Mouse (Mus musculus): ENCODE data around the gene Sertad4. TPM values are rescaled to one million over a fixed set of nuclear protein-coding genes. Genes with fewer than 3 reads are reported as not detected.

Gene Sertad4
- polyA plus RNA-seq, 1 experiment = 1.3 TPM

- H3K27me3 ChIP-seq (ENCODE audit: control insufficient read depth, insufficient read depth, low read length) = no peaks in the 10 kb centered on the region
Measured at GRCm38 (mm10) chr1:192860273-192860672, 4.7 kb upstream of the Sertad4 start.

GRCm38 (mm10) chr1:192857582-192857981 is 2.0 kb upstream of the Sertad4 start:
- TF ChIP-seq CTCF (IDR thresholded peaks at IDR 0.05; ENCODE audit: control insufficient read depth, insufficient read depth, insufficient replicate concordance, low read depth, low read length) (no peak), POLR2A (IDR thresholded peaks at IDR 0.05; ENCODE audit: control insufficient read depth, low read depth, low read length) (no peak)
- Histone ChIP-seq H3K27me3 (ENCODE audit: control insufficient read depth, insufficient read depth, low read length) (no peaks in the 10 kb centered on the region), H3K27ac (ENCODE audit: control insufficient read depth, insufficient read depth, low read depth, low read length) (no peak overlapping the region), H3K4me1 (ENCODE audit: control insufficient read depth, insufficient read depth, low read length) (peaks cover 10% of the 10 kb centered on the region), H3K36me3 (ENCODE audit: control insufficient read depth, insufficient read depth, low read length) (no peaks in the 10 kb centered on the region), H3K4me3 (ENCODE audit: control insufficient read depth, low read depth, low read length) (no peak overlapping the region)

More at GRCm38 (mm10) chr1:192860273-192860672, 4.7 kb upstream of the Sertad4 start:
- peaks cover 6% of the 10 kb centered on the region for H3K4me1 ChIP-seq (ENCODE audit: control insufficient read depth, insufficient read depth, low read length)
- no peak overlapping the region for H3K27ac ChIP-seq (ENCODE audit: control insufficient read depth, insufficient read depth, low read depth, low read length)
- no peaks in the 10 kb centered on the region for H3K36me3 ChIP-seq (ENCODE audit: control insufficient read depth, insufficient read depth, low read length)
- H3K4me3 ChIP-seq (ENCODE audit: control insufficient read depth, low read depth, low read length) = no peak overlapping the region
- TF ChIP-seq POLR2A (IDR thresholded peaks at IDR 0.05; ENCODE audit: control insufficient read depth, low read depth, low read length) = no peak
- no peak for TF ChIP-seq CTCF (IDR thresholded peaks at IDR 0.05; ENCODE audit: control insufficient read depth, insufficient read depth, insufficient replicate concordance, low read depth, low read length)

- H3K27me3 ChIP-seq (ENCODE audit: control insufficient read depth, insufficient read depth, low read length) = no peaks in the 10 kb centered on the region
- H3K4me1 ChIP-seq (ENCODE audit: control insufficient read depth, insufficient read depth, low read length) = peaks cover 10% of the 10 kb centered on the region
- no peaks in the 10 kb centered on the region for H3K36me3 ChIP-seq (ENCODE audit: control insufficient read depth, insufficient read depth, low read length)
- H3K4me3 ChIP-seq (ENCODE audit: control insufficient read depth, low read depth, low read length) = no peak overlapping the region
- H3K27ac ChIP-seq (ENCODE audit: control insufficient read depth, insufficient read depth, low read depth, low read length) = no peak overlapping the region
- TF ChIP-seq POLR2A (IDR thresholded peaks at IDR 0.05; ENCODE audit: control insufficient read depth, low read depth, low read length) (no peak), CTCF (IDR thresholded peaks at IDR 0.05; ENCODE audit: control insufficient read depth, insufficient read depth, insufficient replicate concordance, low read depth, low read length) (no peak)
Measured at GRCm38 (mm10) chr1:192856931-192857330, 1.4 kb upstream of the Sertad4 start.

GRCm38 (mm10) chr1:192856411-192856810 is 855 bp upstream of the Sertad4 start:
- TF ChIP-seq POLR2A (IDR thresholded peaks at IDR 0.05; ENCODE audit: control insufficient read depth, low read depth, low read length) (no peak), CTCF (IDR thresholded peaks at IDR 0.05; ENCODE audit: control insufficient read depth, insufficient read depth, insufficient replicate concordance, low read depth, low read length) (no peak)
- H3K27ac ChIP-seq (ENCODE audit: control insufficient read depth, insufficient read depth, low read depth, low read length) = no peak overlapping the region
- H3K36me3 ChIP-seq (ENCODE audit: control insufficient read depth, insufficient read depth, low read length) = no peaks in the 10 kb centered on the region
- H3K4me1 ChIP-seq (ENCODE audit: control insufficient read depth, insufficient read depth, low read length) = peaks cover 10% of the 10 kb centered on the region
- no peaks in the 10 kb centered on the region for H3K27me3 ChIP-seq (ENCODE audit: control insufficient read depth, insufficient read depth, low read length)
- no peak overlapping the region for H3K4me3 ChIP-seq (ENCODE audit: control insufficient read depth, low read depth, low read length)

- H3K4me1 ChIP-seq (ENCODE audit: control insufficient read depth, insufficient read depth, low read length) = peaks cover 10% of the 10 kb centered on the region
- no peaks in the 10 kb centered on the region for H3K27me3 ChIP-seq (ENCODE audit: control insufficient read depth, insufficient read depth, low read length)
- no peak for TF ChIP-seq CTCF (IDR thresholded peaks at IDR 0.05; ENCODE audit: control insufficient read depth, insufficient read depth, insufficient replicate concordance, low read depth, low read length)
- no peak for TF ChIP-seq POLR2A (IDR thresholded peaks at IDR 0.05; ENCODE audit: control insufficient read depth, low read depth, low read length)
- H3K27ac ChIP-seq (ENCODE audit: control insufficient read depth, insufficient read depth, low read depth, low read length) = no peak overlapping the region
- H3K4me3 ChIP-seq (ENCODE audit: control insufficient read depth, low read depth, low read length) = peak overlapping the region; percentile 85
- H3K36me3 ChIP-seq (ENCODE audit: control insufficient read depth, insufficient read depth, low read length) = no peaks in the 10 kb centered on the region
Measured at GRCm38 (mm10) chr1:192854819-192855271, 711 bp downstream of the Sertad4 start.

- TF ChIP-seq CTCF (IDR thresholded peaks at IDR 0.05; ENCODE audit: control insufficient read depth, insufficient read depth, insufficient replicate concordance, low read depth, low read length) = no peak
- Histone ChIP-seq H3K4me3 (ENCODE audit: control insufficient read depth, low read depth, low read length) (peak overlapping the region; percentile 85), H3K27ac (ENCODE audit: control insufficient read depth, insufficient read depth, low read depth, low read length) (no peak overlapping the region), H3K27me3 (ENCODE audit: control insufficient read depth, insufficient read depth, low read length) (no peaks in the 10 kb centered on the region), H3K4me1 (ENCODE audit: control insufficient read depth, insufficient read depth, low read length) (peaks cover 10% of the 10 kb centered on the region), H3K36me3 (ENCODE audit: control insufficient read depth, insufficient read depth, low read length) (no peaks in the 10 kb centered on the region)
Measured at GRCm38 (mm10) chr1:192853988-192854818, 1.4 kb downstream of the Sertad4 start.

GRCm38 (mm10) chr1:192853429-192853828 is 2.1 kb downstream of the Sertad4 start:
- Histone ChIP-seq H3K4me3 (ENCODE audit: control insufficient read depth, low read depth, low read length) (no peak overlapping the region), H3K27ac (ENCODE audit: control insufficient read depth, insufficient read depth, low read depth, low read length) (no peak overlapping the region), H3K27me3 (ENCODE audit: control insufficient read depth, insufficient read depth, low read length) (no peaks in the 10 kb centered on the region), H3K36me3 (ENCODE audit: control insufficient read depth, insufficient read depth, low read length) (no peaks in the 10 kb centered on the region), H3K4me1 (ENCODE audit: control insufficient read depth, insufficient read depth, low read length) (peaks cover 10% of the 10 kb centered on the region)
- TF ChIP-seq POLR2A (IDR thresholded peaks at IDR 0.05; ENCODE audit: control insufficient read depth, low read depth, low read length) (no peak), CTCF (IDR thresholded peaks at IDR 0.05; ENCODE audit: control insufficient read depth, insufficient read depth, insufficient replicate concordance, low read depth, low read length) (no peak)
